Mouse (Mus musculus) forebrain, embryonic 16.5 days (tissue): ENCODE data around the gene Olfr1166. TPM values are rescaled to one million over a fixed set of nuclear protein-coding genes. Genes with fewer than 3 reads are reported as not detected.
"Not testable (repeated sequence)": the region's sequence is repeated elsewhere in the genome, so short reads cannot be mapped to it uniquely, and the experiment has no call there.

Experiments used
- ATAC-seq: fragments of 200-750 bp; cut with Nextera tagmentation; 2 replicates; pipeline ENCODE4 v1.8.0; 2017; ENCODE audit warnings: mild to moderate bottlenecking, moderate library complexity
- H3K27ac ChIP-seq: fragments of 300-500 bp; sonication (generic); 2 replicates; pipeline ENCODE4 v1.5.1; 2014; ENCODE audit warnings: low read length, control low read depth
- H3K27me3 ChIP-seq: fragments of 300-500 bp; sonication (generic); replicated peaks from 2 replicates; pipeline ENCODE4 v1.6.1; 2014; ENCODE audit warnings: low read length; ENCODE audit not compliant: control insufficient read depth, insufficient read depth
- H3K36me3 ChIP-seq: fragments of 300-500 bp; sonication (generic); 2 replicates; pipeline ENCODE4 v1.6.1; 2014; ENCODE audit not compliant: control insufficient read depth, insufficient read depth
- H3K4me1 ChIP-seq: fragments of 300-500 bp; sonication (generic); replicated peaks from 2 replicates; pipeline ENCODE4 v1.6.1; 2014; ENCODE audit warnings: low read length; ENCODE audit not compliant: control insufficient read depth, insufficient read depth
- H3K4me2 ChIP-seq: fragments of 300-500 bp; sonication (generic); 2 replicates; pipeline ENCODE4 v1.6.1; 2014; ENCODE audit warnings: mild to moderate bottlenecking, low read length, control low read depth
- H3K4me3 ChIP-seq: fragments of 300-500 bp; sonication (generic); replicated peaks from 2 replicates; pipeline ENCODE4 v1.5.1; 2014; ENCODE audit warnings: mild to moderate bottlenecking, low read length, control low read depth
- H3K9ac ChIP-seq: fragments of 300-500 bp; sonication (generic); replicated peaks from 2 replicates; pipeline ENCODE4 v1.6.1; 2014; ENCODE audit warnings: low read depth, low read length, control low read depth
- H3K9me3 ChIP-seq: fragments of 300-500 bp; sonication (generic); 2 replicates; pipeline ENCODE4 v1.6.1; 2016; ENCODE audit warnings: low read length; ENCODE audit not compliant: control insufficient read depth
- WGBS: fragments of 180-500 bp; shearing (Covaris S2); extraction: QIAGEN DNeasy Blood & Tissue Kit; methylation state at CpG from one replicate; pipeline ENCODE4 v1.1.7; 2014; 5-methylcytosine and 5-hydroxymethylcytosine counted together
- polyA plus RNA-seq: library from polyadenylated mRNA; unstranded; fragments of >200 nt; fragmentation: Nextera tagmentation; extraction: Ambion mirVana; gene quantifications from 2 replicates; pipeline ENCODE4 v1.2.1, GENCODE M21; 2015

Gene Olfr1166
- not detected in 2 replicates for polyA plus RNA-seq

- no peak within 1 kb of the TSS for H3K4me2 ChIP-seq
- no peak within 1 kb of the TSS for H3K27ac ChIP-seq
- H3K27me3 ChIP-seq, result no peaks in the 10 kb centered on the region
- ATAC-seq, result no peak
- H3K9me3 ChIP-seq, result no peaks in the 10 kb centered on the region
- no peaks in the 10 kb centered on the region for H3K4me1 ChIP-seq
- no peak within 1 kb of the TSS for H3K4me3 ChIP-seq
- no peaks in the 10 kb centered on the region for H3K36me3 ChIP-seq
- WGBS, result 91% methylated on average over 1 of the region's 1 CpGs
- H3K9ac ChIP-seq, result no peak within 1 kb of the TSS
Measured at GRCm38 (mm10) chr2:88128172-88128571, at the start of gene Olfr1166. TSS of gene Olfr1166 (minus strand) at chr2:88128272.

DNA sequence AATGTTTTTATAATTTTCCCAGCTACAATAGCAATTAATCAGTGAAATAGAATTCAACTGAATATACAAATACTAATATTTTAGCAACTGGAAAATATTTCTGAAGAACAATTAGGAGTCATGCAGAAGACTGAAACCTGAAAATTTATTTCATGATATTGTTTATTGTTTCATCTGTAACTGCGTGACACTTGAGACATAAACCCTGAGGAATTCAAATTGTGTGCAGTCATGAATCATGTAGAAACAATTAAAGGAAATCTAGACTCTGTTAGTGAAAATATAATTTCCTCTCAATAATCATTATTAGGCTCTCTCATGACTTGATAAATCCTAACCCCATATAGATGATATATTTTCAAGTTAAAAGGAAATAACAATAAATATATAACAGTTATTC is 27.0 kb upstream of the Olfr1166 start, which contains the start of gene Olfr1167:
Gene Olfr1167, minus strand, starts transcription at position 101 of the 400 bp plus-strand sequence.
- H3K27ac ChIP-seq, H3K4me1 ChIP-seq, H3K9ac ChIP-seq, H3K4me3 ChIP-seq, H3K9me3 ChIP-seq, H3K27me3 ChIP-seq, ATAC-seq, H3K4me2 ChIP-seq, H3K36me3 ChIP-seq: not testable (repeated sequence)
- 85% methylated on average over 1 of the region's 1 CpGs for WGBS

GRCm38 (mm10) chr2:88093866-88094265 is 34.2 kb downstream of the Olfr1166 start, which contains the start of gene Olfr1164:
TSS of gene Olfr1164 (minus strand) at chr2:88093966.
- Histone ChIP-seq H3K4me2 (no peak within 1 kb of the TSS), H3K27ac (no peak within 1 kb of the TSS), H3K4me3 (no peak within 1 kb of the TSS), H3K27me3 (no peaks in the 10 kb centered on the region), H3K9ac (no peak within 1 kb of the TSS), H3K4me1 (no peaks in the 10 kb centered on the region), H3K9me3 (no peaks in the 10 kb centered on the region), H3K36me3 (no peaks in the 10 kb centered on the region)
- WGBS, result 79% methylated on average over 4 of the region's 4 CpGs
- no peak for ATAC-seq

Other genes with a start within 250 kb of the Olfr1166 start
- gene Olfr1153, start 233.3 kb downstream of the Olfr1166 start, polyA plus RNA-seq, result not detected in 2 replicates
- gene Olfr1154, start 223.1 kb downstream of the Olfr1166 start, polyA plus RNA-seq, result not detected in 2 replicates
- not detected in 2 replicates for gene Olfr1155, start 183.1 kb downstream of the Olfr1166 start, polyA plus RNA-seq
- gene Olfr1156, start 175.2 kb downstream of the Olfr1166 start, polyA plus RNA-seq, result not detected in 2 replicates
- gene Olfr1157, start 160.0 kb downstream of the Olfr1166 start, polyA plus RNA-seq, result not detected in 2 replicates
- gene Olfr74, start 153.6 kb downstream of the Olfr1166 start, polyA plus RNA-seq, result not detected in 2 replicates
- gene Olfr1158, start 138.2 kb downstream of the Olfr1166 start, polyA plus RNA-seq, result not detected in 2 replicates
- gene Olfr1160, start 120.0 kb downstream of the Olfr1166 start, polyA plus RNA-seq, result not detected in 2 replicates
- not detected in 2 replicates for gene Olfr1161, start 105.5 kb downstream of the Olfr1166 start, polyA plus RNA-seq
- gene Olfr73, start 90.6 kb downstream of the Olfr1166 start, polyA plus RNA-seq, result not detected in 2 replicates
- not detected in 2 replicates for gene Olfr1162, start 77.1 kb downstream of the Olfr1166 start, polyA plus RNA-seq
- gene Olfr1163, start 56.4 kb downstream of the Olfr1166 start, polyA plus RNA-seq, result not detected in 2 replicates
- gene Olfr1164, start 34.3 kb downstream of the Olfr1166 start, polyA plus RNA-seq, result not detected in 2 replicates
- not detected in 2 replicates for gene Olfr1167, start 26.9 kb upstream of the Olfr1166 start, polyA plus RNA-seq
- not detected in 2 replicates for gene Olfr1168, start 53.6 kb upstream of the Olfr1166 start, polyA plus RNA-seq
- not detected in 2 replicates for gene Olfr1170, start 100.1 kb upstream of the Olfr1166 start, polyA plus RNA-seq
- not detected in 2 replicates for gene Olfr1173, start 151.6 kb upstream of the Olfr1166 start, polyA plus RNA-seq
- not detected in 2 replicates for gene Olfr1174-ps, start 186.9 kb upstream of the Olfr1166 start, polyA plus RNA-seq
- gene Olfr1175-ps, start 198.9 kb upstream of the Olfr1166 start, polyA plus RNA-seq, result not detected in 2 replicates
- not detected in 2 replicates for gene Olfr1176, start 208.4 kb upstream of the Olfr1166 start, polyA plus RNA-seq
- not detected in 2 replicates for gene Olfr1177-ps, start 218.2 kb upstream of the Olfr1166 start, polyA plus RNA-seq